Mouse (Mus musculus) small intestine, adult 2 months (tissue): Measurements from ENCODE around the gene Rabgap1l. TPM values are rescaled to one million over a fixed set of nuclear protein-coding genes. Genes with fewer than 3 reads are reported as not detected.
A peak's percentile ranks its signal among the peaks of the same experiment; 100 is the strongest.

Experiments used
- H3K27ac ChIP-seq: fragments of 200-500 bp; 2 replicates; pipeline ENCODE4 v1.5.1; 2012; ENCODE audit warnings: low read depth, low read length, control low read depth, inconsistent platforms; ENCODE audit not compliant: insufficient read depth
- H3K27me3 ChIP-seq: fragments of 200-500 bp; 2 replicates; pipeline ENCODE4 v1.6.1; 2012; ENCODE audit warnings: mild to moderate bottlenecking, moderate library complexity, low read length, inconsistent platforms; ENCODE audit not compliant: control insufficient read depth, insufficient read depth
- H3K36me3 ChIP-seq: fragments of 200-500 bp; 2 replicates; pipeline ENCODE4 v1.6.1; 2012; ENCODE audit warnings: mild to moderate bottlenecking, low read length, control low read depth, inconsistent platforms; ENCODE audit not compliant: control insufficient read depth, insufficient read depth
- H3K4me1 ChIP-seq: fragments of 200-500 bp; 2 replicates; pipeline ENCODE4 v1.6.1; 2012; ENCODE audit warnings: low read length, inconsistent platforms, mixed read lengths; ENCODE audit not compliant: control insufficient read depth, insufficient read depth, insufficient read length
- H3K4me3 ChIP-seq: fragments of 200-500 bp; 2 replicates; pipeline ENCODE4 v1.5.1; 2012; ENCODE audit warnings: low read depth, mild to moderate bottlenecking, control low read depth, inconsistent platforms, low read length, moderate library complexity
- CTCF ChIP-seq: fragments of 200-500 bp; IDR thresholded peaks from 2 replicates; pipeline ENCODE4 v1.5.1; 2012; ENCODE audit warnings: low read depth, mild to moderate bottlenecking, control low read depth, inconsistent platforms, low read length, moderate library complexity, mixed read lengths; ENCODE audit not compliant: insufficient replicate concordance, insufficient read length; ENCODE audit errors: extremely low read depth
- POLR2A ChIP-seq: fragments of 200-500 bp; IDR thresholded peaks from 2 replicates; pipeline ENCODE4 v1.6.1; 2012; ENCODE audit warnings: low read depth, mild to moderate bottlenecking, control low read depth, inconsistent platforms, low read length, moderate library complexity
- WGBS: fragments of 180-500 bp; shearing (Covaris S2); methylation state at CpG from one replicate; pipeline ENCODE4 v1.1.7; 2018; 5-methylcytosine and 5-hydroxymethylcytosine counted together
- polyA plus RNA-seq: library from polyadenylated mRNA; depleted of rRNA; stranded (reverse); fragments of >200 nt; gene quantifications from 2 replicates; pipeline ENCODE4 v1.2.3, GENCODE M21; 2012

Gene Rabgap1l
- polyA plus RNA-seq, 1 experiment: 4.9 TPM

GRCm38 (mm10) chr1:160316239-160316638, 476.8 kb downstream of the Rabgap1l start:
- H3K4me3 ChIP-seq: no peak overlapping the region
- peaks cover 2% of the 10 kb centered on the region; the same call in 1 of the 2 replicates for H3K4me1 ChIP-seq
- no peaks in the 10 kb centered on the region; the same call in 1 of the 2 replicates for H3K36me3 ChIP-seq
- TF ChIP-seq CTCF (no peak), POLR2A (no peak)
- no peak overlapping the region for H3K27ac ChIP-seq
- H3K27me3 ChIP-seq: no peaks in the 10 kb centered on the region
- 98% methylated on average over 2 of the region's 2 CpGs for WGBS

GRCm38 (mm10) chr1:160312658-160313057, 480.4 kb downstream of the Rabgap1l start:
- no peak overlapping the region for H3K27ac ChIP-seq
- H3K36me3 ChIP-seq: no peaks in the 10 kb centered on the region; the same call in 1 of the 2 replicates
- no peaks in the 10 kb centered on the region for H3K27me3 ChIP-seq
- no peak overlapping the region for H3K4me3 ChIP-seq
- H3K4me1 ChIP-seq: peaks cover 4% of the 10 kb centered on the region; the same call in 1 of the 2 replicates
- TF ChIP-seq POLR2A: no peak
- no peak for TF ChIP-seq CTCF
- 62% methylated on average over 4 of the region's 4 CpGs for WGBS

- Histone ChIP-seq H3K4me3 (no peak overlapping the region), H3K27ac (no peak overlapping the region), H3K36me3 (no peaks in the 10 kb centered on the region; the same call in 1 of the 2 replicates), H3K4me1 (peaks cover 9% of the 10 kb centered on the region; the same call in 1 of the 2 replicates), H3K27me3 (no peaks in the 10 kb centered on the region)
- WGBS: 7% methylated on average over 2 of the region's 2 CpGs
- TF ChIP-seq CTCF: no peak
- no peak for TF ChIP-seq POLR2A
These were observed 481.1 kb downstream of the Rabgap1l start for GRCm38 (mm10) chr1:160311861-160312260.

- WGBS: 31% methylated on average over 5 of the region's 5 CpGs
- Histone ChIP-seq H3K27ac (peak overlapping the region; percentile 24), H3K27me3 (no peaks in the 10 kb centered on the region), H3K36me3 (no peaks in the 10 kb centered on the region), H3K4me1 (peaks cover 12% of the 10 kb centered on the region; the same call in 1 of the 2 replicates), H3K4me3 (no peak overlapping the region)
- TF ChIP-seq CTCF (no peak), POLR2A (no peak)
These were observed 483.1 kb downstream of the Rabgap1l start for GRCm38 (mm10) chr1:160309951-160310350.

- H3K36me3 ChIP-seq: no peaks in the 10 kb centered on the region
- 11% methylated on average over 7 of the region's 7 CpGs for WGBS
- no peaks in the 10 kb centered on the region for H3K27me3 ChIP-seq
- 0 out of 2 replicates have a peak overlapping the region, but pooled peaks have one; percentile 1 for H3K4me3 ChIP-seq
- peaks cover 12% of the 10 kb centered on the region; the same call in 1 of the 2 replicates for H3K4me1 ChIP-seq
- peak; percentile 48; the same call in 1 of the 2 replicates for TF ChIP-seq POLR2A
- no peak for TF ChIP-seq CTCF
- peak overlapping the region; percentile 76 for H3K27ac ChIP-seq
These were observed 484.0 kb downstream of the Rabgap1l start for GRCm38 (mm10) chr1:160308996-160309395.

GRCm38 (mm10) chr1:160308498-160308897, 484.5 kb downstream of the Rabgap1l start:
- Histone ChIP-seq H3K4me1 (peaks cover 12% of the 10 kb centered on the region; the same call in 1 of the 2 replicates), H3K4me3 (no peak overlapping the region; the same call in 1 of the 2 replicates), H3K27me3 (no peaks in the 10 kb centered on the region), H3K36me3 (peaks cover 3% of the 10 kb centered on the region; the same call in 1 of the 2 replicates), H3K27ac (peak overlapping the region; percentile 63; the same call in 1 of the 2 replicates)
- TF ChIP-seq CTCF: no peak
- TF ChIP-seq POLR2A: no peak
- 23% methylated on average over 7 of the region's 7 CpGs for WGBS

GRCm38 (mm10) chr1:160306866-160307616, 486.0 kb downstream of the Rabgap1l start:
- TF ChIP-seq POLR2A: no peak
- no peak for TF ChIP-seq CTCF
- Histone ChIP-seq H3K27ac (peak overlapping the region; percentile 38), H3K36me3 (peaks cover 3% of the 10 kb centered on the region; the same call in 1 of the 2 replicates), H3K4me3 (peak overlapping the region; percentile 35), H3K4me1 (peaks cover 11% of the 10 kb centered on the region; the same call in 1 of the 2 replicates), H3K27me3 (no peaks in the 10 kb centered on the region)
- 16% methylated on average over 10 of the region's 10 CpGs for WGBS
